ENCODE assay signal across 18 mouse cellular contexts in genomic region chr3:102190015-102190414, GRCm38 (mm10). TPM values are rescaled to one million over a fixed set of nuclear protein-coding genes. Genes with fewer than 3 reads are reported as not detected.
DNase-seq lines count a peak whose midpoint lies in the region; ATAC-seq lines count a peak whose summit lies in the region.
"Had no signal": no experiment of that assay in that cellular context is flagged by ENCODE, and none has a peak within 500 bp of the region (broad histone marks: within the 10 kb centered on the region; RNA-seq: fewer than 3 reads in every experiment).

No protein-coding gene starts in this region.

- H3K9ac ChIP-seq in forebrain, embryonic 13.5 days, result no peak overlapping the region
- no peak overlapping the region for H3K9ac ChIP-seq in kidney, embryonic 14.5 days (ENCODE audit: low read depth, low read length)
- H3K9ac ChIP-seq in kidney, embryonic 15.5 days, result no peak overlapping the region
- H3K9ac ChIP-seq in neural tube, embryonic 12.5 days, result no peak overlapping the region
- no peak overlapping the region for H3K9ac ChIP-seq in forebrain, embryonic 15.5 days (replicated peaks)
- H3K9ac ChIP-seq: limb, embryonic 12.5 days; liver, embryonic 14.5 days; midbrain, embryonic 12.5 days had no signal

- H3K4me2 ChIP-seq in forebrain, embryonic 13.5 days, result no peak overlapping the region
- H3K4me2 ChIP-seq in kidney, embryonic 14.5 days (replicated peaks; ENCODE audit: low read depth, low read length), result no peak overlapping the region
- H3K4me2 ChIP-seq in kidney, embryonic 15.5 days, result no peak overlapping the region
- H3K4me2 ChIP-seq in neural tube, embryonic 12.5 days (replicated peaks), result 0 out of 2 replicates have a peak overlapping the region, but pooled peaks have one; percentile 3
- H3K4me2 ChIP-seq in forebrain, embryonic 15.5 days (replicated peaks), result no peak overlapping the region
- H3K4me2 ChIP-seq: limb, embryonic 12.5 days had no signal

- peaks cover 71% of the 10 kb centered on the region for H3K27me3 ChIP-seq in forebrain, embryonic 10.5 days (ENCODE audit: poor library complexity, severe bottlenecking)
- peaks cover 40% of the 10 kb centered on the region for H3K27me3 ChIP-seq in forebrain, embryonic 13.5 days
- no peaks in the 10 kb centered on the region for H3K27me3 ChIP-seq in kidney, embryonic 14.5 days (ENCODE audit: control insufficient read depth, insufficient read depth, low read length)
- no peaks in the 10 kb centered on the region for H3K27me3 ChIP-seq in kidney, embryonic 15.5 days
- peaks cover 13% of the 10 kb centered on the region; the same call in 1 of the 2 replicates for H3K27me3 ChIP-seq in neural tube, embryonic 12.5 days (replicated peaks)
- H3K27me3 ChIP-seq in forebrain, embryonic 15.5 days, result 0 out of 2 replicates have a peak, but pooled peaks cover 22% of the 10 kb centered on the region

- H3K9me3 ChIP-seq in forebrain, embryonic 10.5 days, result peaks cover 10% of the 10 kb centered on the region; the same call in 1 of the 2 replicates
- peaks cover 8% of the 10 kb centered on the region; the same call in 1 of the 2 replicates for H3K9me3 ChIP-seq in forebrain, embryonic 13.5 days (replicated peaks)
- H3K9me3 ChIP-seq in kidney, embryonic 14.5 days (ENCODE audit: control insufficient read depth, low read length), result no peaks in the 10 kb centered on the region
- 0 out of 2 replicates have a peak, but pooled peaks cover 4% of the 10 kb centered on the region for H3K9me3 ChIP-seq in kidney, embryonic 15.5 days (replicated peaks)
- H3K9me3 ChIP-seq in neural tube, embryonic 12.5 days, result no peaks in the 10 kb centered on the region; the same call in 1 of the 2 replicates
- H3K9me3 ChIP-seq in forebrain, embryonic 15.5 days, result no peaks in the 10 kb centered on the region

- H3K4me1 ChIP-seq in forebrain, embryonic 10.5 days, result peaks cover 60% of the 10 kb centered on the region
- H3K4me1 ChIP-seq in forebrain, embryonic 13.5 days, result peaks cover 30% of the 10 kb centered on the region
- H3K4me1 ChIP-seq in kidney, embryonic 14.5 days (ENCODE audit: control insufficient read depth, insufficient read depth, low read length), result peaks cover 37% of the 10 kb centered on the region
- peaks cover 54% of the 10 kb centered on the region for H3K4me1 ChIP-seq in kidney, embryonic 15.5 days
- peaks cover 41% of the 10 kb centered on the region for H3K4me1 ChIP-seq in neural tube, embryonic 12.5 days
- peaks cover 23% of the 10 kb centered on the region for H3K4me1 ChIP-seq in forebrain, embryonic 15.5 days

- peak; percentile 38 for DNase-seq in forebrain, embryonic 10.5 days (ENCODE audit: extremely low spot score, low spot score)
- peak; percentile 88 for DNase-seq in ZHBTc4 (ENCODE audit: low read depth, low spot score)
- no peak for DNase-seq in adrenal gland, postnatal 25 days
- DNase-seq: adrenal gland, adult 2 months; cerebellum, adult 2 months; gastrocnemius, postnatal 10 days; kidney, adult 9 months; lung, postnatal 14 days; thymus, postnatal 14 days had no signal

- H3K4me3 ChIP-seq in forebrain, embryonic 10.5 days, result no peak overlapping the region
- no peak overlapping the region for H3K4me3 ChIP-seq in forebrain, embryonic 13.5 days
- no peak overlapping the region for H3K4me3 ChIP-seq in kidney, embryonic 14.5 days (ENCODE audit: low read length)
- H3K4me3 ChIP-seq in kidney, embryonic 15.5 days (replicated peaks), result no peak overlapping the region
- H3K4me3 ChIP-seq in neural tube, embryonic 12.5 days, result no peak overlapping the region
- no peak overlapping the region for H3K4me3 ChIP-seq in forebrain, embryonic 15.5 days
- H3K4me3 ChIP-seq: layer of hippocampus, adult 2 months; limb, embryonic 12.5 days; midbrain, embryonic 12.5 days had no signal

- peaks cover 14% of the 10 kb centered on the region for H3K36me3 ChIP-seq in forebrain, embryonic 10.5 days (replicated peaks)
- peaks cover 4% of the 10 kb centered on the region; the same call in 1 of the 2 replicates for H3K36me3 ChIP-seq in forebrain, embryonic 13.5 days (ENCODE audit: poor library complexity, severe bottlenecking)
- H3K36me3 ChIP-seq in kidney, embryonic 14.5 days (ENCODE audit: control insufficient read depth, insufficient read depth, low read length), result 0 out of 2 replicates have a peak, but pooled peaks cover 5% of the 10 kb centered on the region
- peaks cover 31% of the 10 kb centered on the region for H3K36me3 ChIP-seq in kidney, embryonic 15.5 days
- no peaks in the 10 kb centered on the region for H3K36me3 ChIP-seq in neural tube, embryonic 12.5 days
- H3K36me3 ChIP-seq in forebrain, embryonic 15.5 days, result no peaks in the 10 kb centered on the region
- H3K36me3 ChIP-seq: midbrain, embryonic 12.5 days had no signal

- no peak for ATAC-seq in forebrain, embryonic 13.5 days
- peak; percentile 29; the same call in 1 of the 2 replicates for ATAC-seq in kidney, embryonic 14.5 days (ENCODE audit: low FRiP score, low TSS enrichment)
- ATAC-seq in kidney, embryonic 15.5 days (replicated peaks; ENCODE audit: low FRiP score), result no peak
- no peak for ATAC-seq in neural tube, embryonic 12.5 days (ENCODE audit: low FRiP score, low read depth)
- ATAC-seq in forebrain, embryonic 15.5 days (replicated peaks), result no peak

- H3K27ac ChIP-seq in forebrain, embryonic 10.5 days, result 0 out of 2 replicates have a peak overlapping the region, but pooled peaks have one; percentile 16
- H3K27ac ChIP-seq in forebrain, embryonic 13.5 days, result no peak overlapping the region
- no peak overlapping the region for H3K27ac ChIP-seq in kidney, embryonic 14.5 days (ENCODE audit: low read depth, low read length)
- no peak overlapping the region; the same call in 1 of the 2 replicates for H3K27ac ChIP-seq in kidney, embryonic 15.5 days
- H3K27ac ChIP-seq in neural tube, embryonic 12.5 days, result no peak overlapping the region
- H3K27ac ChIP-seq in forebrain, embryonic 15.5 days (replicated peaks), result no peak overlapping the region
- H3K27ac ChIP-seq: layer of hippocampus, adult 2 months; limb, embryonic 12.5 days; liver, embryonic 14.5 days; midbrain, embryonic 12.5 days had no signal

- 2% methylated on average over 4 of the region's 4 CpGs for WGBS in forebrain, embryonic 10.5 days
- 9% methylated on average over 4 of the region's 4 CpGs for WGBS in forebrain, embryonic 13.5 days
- 13% methylated on average over 4 of the region's 4 CpGs for WGBS in kidney, embryonic 14.5 days
- 19% methylated on average over 4 of the region's 4 CpGs for WGBS in kidney, embryonic 15.5 days
- WGBS in neural tube, embryonic 12.5 days, result 1% methylated on average over 4 of the region's 4 CpGs
- WGBS in forebrain, embryonic 15.5 days, result 12% methylated on average over 4 of the region's 4 CpGs

RNA-seq across cellular contexts. Expression of gene Vangl1, which starts 14.5 kb away (rescaled TPM):
- polyA plus RNA-seq in forebrain, embryonic 10.5 days (2016; fragmentation: Nextera tagmentation; extraction: Ambion mirVana), result 9.5 and 11.0 TPM in 2 replicates
- 3.7 and 5.1 TPM in 2 replicates for polyA plus RNA-seq in forebrain, embryonic 13.5 days (2015; fragmentation: Nextera tagmentation; extraction: Ambion mirVana)
- 9.4 and 22.4 TPM in 2 replicates for polyA plus RNA-seq in kidney, embryonic 14.5 days (2014; fragmentation: Nextera tagmentation; extraction: Ambion mirVana)
- 19.6 and 23.5 TPM in 2 replicates for polyA plus RNA-seq in kidney, embryonic 15.5 days (2015; fragmentation: Nextera tagmentation; extraction: Ambion mirVana)
- 12.3 and 14.9 TPM in 2 replicates for polyA plus RNA-seq in neural tube, embryonic 12.5 days (2016; fragmentation: Nextera tagmentation; extraction: Ambion mirVana)
- total RNA-seq in adrenal gland, postnatal 25 days (2021), result 29.7 and 38.9 TPM in 2 replicates
- 4.0 and 5.1 TPM in 2 replicates for polyA plus RNA-seq in forebrain, embryonic 15.5 days (2015; fragmentation: Nextera tagmentation; extraction: Ambion mirVana)
